Mouse (Mus musculus) lung, postnatal 36 days (tissue): ENCODE data around the gene Coq6.

Experiments
- DNase-seq: peaks from one replicate; pipeline ENCODE4 v3.0.0; 2022; ENCODE audit warnings: mixed read lengths

Gene Coq6

GRCm38 (mm10) chr12:84396947-84397679 is 35.7 kb downstream of the Coq6 start:
- no peak for DNase-seq

- no peak for DNase-seq
Measured at GRCm38 (mm10) chr12:84397685-84398084, 36.2 kb downstream of the Coq6 start.

GRCm38 (mm10) chr12:84398629-84399028 is 37.2 kb downstream of the Coq6 start:
- no peak for DNase-seq

GRCm38 (mm10) chr12:84399135-84399534 is 37.7 kb downstream of the Coq6 start:
- DNase-seq, result peak; percentile 12

- DNase-seq, result peak; percentile 27
Measured at GRCm38 (mm10) chr12:84399663-84400062, 38.2 kb downstream of the Coq6 start.

GRCm38 (mm10) chr12:84400068-84400467 is 38.6 kb downstream of the Coq6 start:
- no peak for DNase-seq

GRCm38 (mm10) chr12:84400653-84401052 is 39.2 kb downstream of the Coq6 start:
- no peak for DNase-seq

- DNase-seq, result no peak
Measured at GRCm38 (mm10) chr12:84402923-84403322, 41.5 kb downstream of the Coq6 start.

GRCm38 (mm10) chr12:84404541-84404940 is 43.1 kb downstream of the Coq6 start:
- DNase-seq, result no peak

GRCm38 (mm10) chr12:84407259-84407658 is 45.8 kb downstream of the Coq6 start:
- DNase-seq, result no peak

- DNase-seq, result peak; percentile 59
Measured at GRCm38 (mm10) chr12:84407874-84408818, 46.7 kb downstream of the Coq6 start.

- peak; percentile 92 for DNase-seq
Measured at GRCm38 (mm10) chr12:84408819-84409507, 47.5 kb downstream of the Coq6 start, which contains the start of the genes Entpd5 and Bbof1. Gene Entpd5 (minus strand): TSS chr12:84409029. Gene Bbof1 (plus strand): TSS chr12:84409071.

- DNase-seq, result peak; percentile 88
Measured at GRCm38 (mm10) chr12:84416834-84417604, 55.6 kb downstream of the Coq6 start, which contains the start of gene Rnf113a2. Gene Rnf113a2 (plus strand): TSS chr12:84417196.

- DNase-seq, result no peak
Measured at GRCm38 (mm10) chr12:84417605-84417922, 56.1 kb downstream of the Coq6 start.
